Mouse (Mus musculus): Measurements from ENCODE around the gene Opalin. TPM values are rescaled to one million over a fixed set of nuclear protein-coding genes. Genes with fewer than 3 reads are reported as not detected.

The Opalin gene
- polyA plus RNA-seq, 1 experiment from 2014 or later, result not detected

DNA sequence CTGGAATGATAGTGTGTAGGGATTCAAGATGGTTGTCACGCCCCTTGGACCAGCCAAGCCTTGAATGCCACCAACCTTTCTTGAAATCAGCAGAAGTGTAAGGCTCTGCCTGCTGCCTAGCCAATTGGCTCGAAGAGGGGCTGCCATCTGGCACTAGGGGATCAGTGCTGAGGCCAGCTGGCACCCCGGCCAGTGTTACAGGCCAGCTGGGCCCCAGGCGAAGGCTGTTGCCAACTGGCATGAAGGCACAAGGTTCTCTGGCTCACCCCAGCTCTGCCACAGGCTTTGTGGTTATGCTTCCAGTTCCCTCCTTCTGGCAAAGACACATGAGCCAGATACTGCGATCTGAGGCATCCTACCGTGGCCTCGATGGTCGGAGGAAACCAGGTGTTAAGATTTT lies 24.5 kb upstream of the Opalin start:
- no peak overlapping the region for H3K9ac ChIP-seq (replicated peaks)
- H3K4me1 ChIP-seq (replicated peaks), result peaks cover 9% of the 10 kb centered on the region
- no peak overlapping the region for H3K4me2 ChIP-seq (replicated peaks)
- peaks cover 52% of the 10 kb centered on the region for H3K27me3 ChIP-seq
- H3K27ac ChIP-seq, result no peak overlapping the region
- ATAC-seq, result peak; percentile 49
- WGBS, result 79% methylated on average over 8 of the region's 8 CpGs
- no peaks in the 10 kb centered on the region for H3K9me3 ChIP-seq
- H3K36me3 ChIP-seq, result no peaks in the 10 kb centered on the region
- H3K4me3 ChIP-seq (replicated peaks), result no peak overlapping the region

GRCm38 (mm10) chr19:41100863-41101262 lies 23.9 kb upstream of the Opalin start:
- no peak overlapping the region for H3K27ac ChIP-seq
- H3K4me2 ChIP-seq (replicated peaks), result no peak overlapping the region
- no peak for ATAC-seq

GRCm38 (mm10) chr19:41097038-41097437 lies 20.1 kb upstream of the Opalin start:
- Histone ChIP-seq H3K9me3 (no peaks in the 10 kb centered on the region), H3K4me2 (replicated peaks) (no peak overlapping the region), H3K27me3 (peaks cover 39% of the 10 kb centered on the region), H3K4me1 (replicated peaks) (peaks cover 9% of the 10 kb centered on the region), H3K9ac (replicated peaks) (no peak overlapping the region), H3K4me3 (replicated peaks) (no peak overlapping the region), H3K27ac (no peak overlapping the region), H3K36me3 (no peaks in the 10 kb centered on the region)
- peak; percentile 62; the same call in 1 of the 2 replicates for ATAC-seq
- WGBS, result 21% methylated on average over 4 of the region's 4 CpGs

More at GRCm38 (mm10) chr19:41100863-41101262, 23.9 kb upstream of the Opalin start:
- Histone ChIP-seq H3K4me1 (replicated peaks) (peaks cover 9% of the 10 kb centered on the region), H3K4me3 (replicated peaks) (no peak overlapping the region), H3K27me3 (peaks cover 46% of the 10 kb centered on the region), H3K9me3 (no peaks in the 10 kb centered on the region), H3K9ac (replicated peaks) (no peak overlapping the region), H3K36me3 (no peaks in the 10 kb centered on the region)
- 90% methylated on average over 7 of the region's 7 CpGs for WGBS

GRCm38 (mm10) chr19:41091901-41092300 lies 15.0 kb upstream of the Opalin start:
- H3K4me3 ChIP-seq (replicated peaks), result no peak overlapping the region
- H3K9ac ChIP-seq (replicated peaks), result no peak overlapping the region
- WGBS, result 91% methylated on average over 2 of the region's 2 CpGs
- no peak for ATAC-seq
- no peaks in the 10 kb centered on the region for H3K36me3 ChIP-seq
- H3K4me2 ChIP-seq (replicated peaks), result no peak overlapping the region
- peaks cover 6% of the 10 kb centered on the region for H3K4me1 ChIP-seq (replicated peaks)
- no peaks in the 10 kb centered on the region for H3K9me3 ChIP-seq
- H3K27me3 ChIP-seq, result peaks cover 46% of the 10 kb centered on the region
- H3K27ac ChIP-seq, result no peak overlapping the region

DNA sequence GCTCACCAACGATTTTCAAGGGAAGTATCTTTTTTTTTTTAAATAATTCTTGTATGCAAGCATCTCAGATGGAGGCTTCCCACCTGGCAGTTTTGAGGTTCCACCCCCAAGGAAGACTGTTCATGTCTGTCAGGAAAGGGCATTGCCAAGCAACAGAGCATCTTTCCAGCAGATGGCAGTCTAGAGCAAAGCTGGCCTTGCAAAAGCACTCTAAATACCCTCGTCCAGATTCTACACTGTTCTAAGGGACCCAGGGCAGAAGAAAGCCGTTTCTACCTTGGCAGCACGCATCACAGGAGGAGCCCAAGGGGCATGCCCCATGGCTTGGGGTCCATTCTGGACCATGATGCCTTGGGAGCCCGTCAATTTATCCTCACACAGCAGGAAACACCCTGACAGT lies 12.9 kb upstream of the Opalin start:
- Histone ChIP-seq H3K4me2 (replicated peaks) (no peak overlapping the region), H3K36me3 (no peaks in the 10 kb centered on the region), H3K9ac (replicated peaks) (no peak overlapping the region), H3K9me3 (no peaks in the 10 kb centered on the region), H3K4me1 (replicated peaks) (peaks cover 4% of the 10 kb centered on the region; the same call in 1 of the 2 replicates), H3K27ac (no peak overlapping the region), H3K4me3 (replicated peaks) (no peak overlapping the region), H3K27me3 (peaks cover 45% of the 10 kb centered on the region)
- 8% methylated on average over 5 of the region's 5 CpGs for WGBS
- ATAC-seq, result peak; percentile 71

DNA sequence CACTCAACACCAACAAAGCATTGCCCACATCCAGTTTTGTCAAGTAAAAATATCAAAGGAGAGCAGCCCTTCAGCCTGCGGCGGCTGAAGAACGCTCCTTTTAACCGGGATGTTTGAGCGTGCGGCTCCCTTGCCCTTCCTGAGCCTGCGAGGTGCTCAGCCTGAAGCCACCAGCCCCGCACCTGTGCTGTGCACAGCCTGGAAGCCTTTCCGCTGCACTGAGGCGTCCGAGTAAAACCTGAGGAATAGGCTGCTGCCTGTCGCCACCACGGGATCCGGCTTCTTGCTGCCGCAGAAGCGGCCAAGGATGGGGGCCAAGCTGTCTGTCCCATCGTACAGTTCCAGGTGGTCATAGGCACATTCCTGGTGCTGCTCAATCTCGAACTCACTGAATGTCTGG lies 11.6 kb upstream of the Opalin start:
- H3K36me3 ChIP-seq, result no peaks in the 10 kb centered on the region
- 50% methylated on average over 18 of the region's 18 CpGs for WGBS
- peak overlapping the region; percentile 23; the same call in 1 of the 2 replicates for H3K4me2 ChIP-seq (replicated peaks)
- ATAC-seq, result no peak
- no peak overlapping the region for H3K27ac ChIP-seq
- H3K27me3 ChIP-seq, result peaks cover 43% of the 10 kb centered on the region
- no peak overlapping the region for H3K9ac ChIP-seq (replicated peaks)
- peaks cover 4% of the 10 kb centered on the region; the same call in 1 of the 2 replicates for H3K4me1 ChIP-seq (replicated peaks)
- H3K4me3 ChIP-seq (replicated peaks), result no peak overlapping the region
- no peaks in the 10 kb centered on the region for H3K9me3 ChIP-seq

- Histone ChIP-seq H3K9me3 (no peaks in the 10 kb centered on the region), H3K4me1 (replicated peaks) (peaks cover 4% of the 10 kb centered on the region; the same call in 1 of the 2 replicates), H3K27me3 (peaks cover 39% of the 10 kb centered on the region), H3K4me3 (replicated peaks) (no peak overlapping the region), H3K4me2 (replicated peaks) (no peak overlapping the region), H3K9ac (replicated peaks) (no peak overlapping the region), H3K36me3 (no peaks in the 10 kb centered on the region), H3K27ac (no peak overlapping the region)
- ATAC-seq, result no peak
- 63% methylated on average over 4 of the region's 4 CpGs for WGBS
Observed at GRCm38 (mm10) chr19:41087901-41088300, 11.0 kb upstream of the Opalin start.

GRCm38 (mm10) chr19:41086700-41087099 lies 9.8 kb upstream of the Opalin start:
- 0% methylated on average over 2 of the region's 2 CpGs for WGBS

GRCm38 (mm10) chr19:41086289-41086688 lies 9.4 kb upstream of the Opalin start:
- no peaks in the 10 kb centered on the region for H3K9me3 ChIP-seq
- no peak overlapping the region for H3K4me2 ChIP-seq (replicated peaks)
- H3K4me1 ChIP-seq (replicated peaks), result peaks cover 15% of the 10 kb centered on the region
- peak; percentile 7; the same call in 1 of the 2 replicates for ATAC-seq
- no peak overlapping the region for H3K9ac ChIP-seq (replicated peaks)
- H3K27ac ChIP-seq, result no peak overlapping the region
- 87% methylated on average over 6 of the region's 6 CpGs for WGBS
- peaks cover 31% of the 10 kb centered on the region for H3K27me3 ChIP-seq
- no peaks in the 10 kb centered on the region for H3K36me3 ChIP-seq
- H3K4me3 ChIP-seq (replicated peaks), result no peak overlapping the region

More at GRCm38 (mm10) chr19:41086700-41087099, 9.8 kb upstream of the Opalin start:
- peak; percentile 79 for ATAC-seq
- Histone ChIP-seq H3K27me3 (peaks cover 31% of the 10 kb centered on the region), H3K9me3 (no peaks in the 10 kb centered on the region), H3K27ac (no peak overlapping the region), H3K4me1 (replicated peaks) (peaks cover 11% of the 10 kb centered on the region), H3K36me3 (no peaks in the 10 kb centered on the region), H3K4me3 (replicated peaks) (no peak overlapping the region), H3K4me2 (replicated peaks) (no peak overlapping the region), H3K9ac (replicated peaks) (no peak overlapping the region)

GRCm38 (mm10) chr19:41083646-41084045 lies 6.7 kb upstream of the Opalin start:
- Histone ChIP-seq H3K4me3 (replicated peaks) (no peak overlapping the region), H3K4me2 (replicated peaks) (no peak overlapping the region), H3K36me3 (no peaks in the 10 kb centered on the region), H3K4me1 (replicated peaks) (peaks cover 18% of the 10 kb centered on the region), H3K9me3 (no peaks in the 10 kb centered on the region), H3K27ac (no peak overlapping the region), H3K27me3 (peaks cover 20% of the 10 kb centered on the region), H3K9ac (replicated peaks) (no peak overlapping the region)
- 95% methylated on average over 14 of the region's 14 CpGs for WGBS
- no peak for ATAC-seq

GRCm38 (mm10) chr19:41081589-41081988 lies 4.7 kb upstream of the Opalin start:
- H3K4me3 ChIP-seq (replicated peaks), result no peak overlapping the region
- H3K4me1 ChIP-seq (replicated peaks), result peaks cover 14% of the 10 kb centered on the region
- H3K27ac ChIP-seq, result peak overlapping the region; percentile 56; the same call in 1 of the 2 replicates
- no peak overlapping the region for H3K9ac ChIP-seq (replicated peaks)
- H3K9me3 ChIP-seq, result no peaks in the 10 kb centered on the region
- 10% methylated on average over 3 of the region's 3 CpGs for WGBS
- no peaks in the 10 kb centered on the region for H3K36me3 ChIP-seq
- peaks cover 7% of the 10 kb centered on the region; the same call in 1 of the 2 replicates for H3K27me3 ChIP-seq
- peak; percentile 67; the same call in 1 of the 2 replicates for ATAC-seq
- no peak overlapping the region for H3K4me2 ChIP-seq (replicated peaks)

GRCm38 (mm10) chr19:41073746-41074455 lies 3.0 kb downstream of the Opalin start:
- Histone ChIP-seq H3K27ac (no peak overlapping the region), H3K4me2 (replicated peaks) (no peak overlapping the region), H3K9me3 (no peaks in the 10 kb centered on the region), H3K9ac (replicated peaks) (no peak overlapping the region), H3K4me1 (replicated peaks) (no peaks in the 10 kb centered on the region), H3K36me3 (no peaks in the 10 kb centered on the region), H3K4me3 (replicated peaks) (no peak overlapping the region), H3K27me3 (no peaks in the 10 kb centered on the region)
- WGBS, result 90% methylated on average over 14 of the region's 14 CpGs
- no peak for ATAC-seq
